Mouse (Mus musculus) regulatory T cell (primary cell): Measurements from ENCODE around the gene A230050P20Rik.

Experiments
- in situ Hi-C: fragments of 300-600 bp; cut with MboI, MseI; formaldehyde crosslinking; loops from one replicate; pipeline ENCODE4 v1.15.1; 2025; ENCODE audit warnings: high pct_unique_total_duplicates

Gene A230050P20Rik

DNA sequence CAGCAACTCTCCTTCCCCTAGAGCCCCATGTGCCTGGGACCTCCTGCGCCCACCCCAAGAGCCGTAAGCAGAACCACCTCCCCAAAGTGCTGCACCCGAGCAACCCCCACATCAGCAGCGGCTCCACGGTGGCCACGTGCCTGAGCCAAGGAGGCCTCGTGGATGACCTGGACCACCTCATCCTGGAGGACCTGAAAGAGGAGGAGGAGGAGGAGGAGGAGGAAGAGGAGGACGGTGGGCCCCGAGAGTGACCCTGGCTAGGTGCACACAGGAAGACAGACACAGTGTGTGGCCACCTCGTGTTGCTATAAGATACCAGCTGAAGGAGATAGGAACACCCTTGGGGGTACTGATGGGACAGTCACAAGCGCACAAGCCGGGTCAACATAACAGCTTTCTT is 5.1 kb downstream of the A230050P20Rik start:
- in situ Hi-C loops = no loop called here

DNA sequence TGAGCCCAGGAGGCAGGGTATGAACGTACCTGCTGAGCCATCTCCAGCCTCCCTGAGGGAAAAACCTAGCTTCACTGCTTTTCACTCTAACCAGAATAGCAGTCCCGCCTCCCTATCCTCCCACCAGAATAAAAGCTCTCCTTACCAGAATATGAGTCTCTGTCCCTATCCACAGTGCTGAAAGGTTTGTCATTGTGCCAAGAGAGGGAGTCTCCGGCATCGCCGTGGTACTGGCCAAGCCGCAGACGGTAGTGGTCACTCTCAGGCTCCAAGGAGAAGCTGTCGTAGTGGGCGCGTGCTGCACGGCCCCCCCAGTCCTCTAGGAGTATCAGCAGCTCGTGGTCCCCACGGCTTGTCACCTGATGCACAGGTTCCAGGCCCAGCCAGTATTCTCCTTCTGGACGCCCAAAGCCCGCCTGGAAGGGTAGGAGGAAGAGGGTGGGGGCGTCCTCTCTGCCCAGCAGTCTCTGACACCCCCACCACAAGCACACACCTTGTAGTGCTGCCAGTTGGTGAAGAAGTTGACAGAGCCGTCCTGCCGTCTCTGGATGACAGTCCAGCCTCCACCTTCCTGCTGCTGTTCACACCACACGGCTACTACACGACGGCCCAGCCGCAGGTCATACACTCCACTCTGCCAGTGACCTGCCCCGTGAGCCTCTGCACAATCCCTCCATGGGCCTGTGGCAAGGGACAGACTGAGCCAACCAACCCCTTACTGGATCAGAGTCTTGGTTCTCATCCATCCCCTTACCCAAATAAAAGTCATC is 6.8 kb downstream of the A230050P20Rik start:
- in situ Hi-C loops = no loop called here

GRCm38 (mm10) chr9:20876318-20877117 is 8.1 kb downstream of the A230050P20Rik start:
- in situ Hi-C loops = no loop called here

DNA sequence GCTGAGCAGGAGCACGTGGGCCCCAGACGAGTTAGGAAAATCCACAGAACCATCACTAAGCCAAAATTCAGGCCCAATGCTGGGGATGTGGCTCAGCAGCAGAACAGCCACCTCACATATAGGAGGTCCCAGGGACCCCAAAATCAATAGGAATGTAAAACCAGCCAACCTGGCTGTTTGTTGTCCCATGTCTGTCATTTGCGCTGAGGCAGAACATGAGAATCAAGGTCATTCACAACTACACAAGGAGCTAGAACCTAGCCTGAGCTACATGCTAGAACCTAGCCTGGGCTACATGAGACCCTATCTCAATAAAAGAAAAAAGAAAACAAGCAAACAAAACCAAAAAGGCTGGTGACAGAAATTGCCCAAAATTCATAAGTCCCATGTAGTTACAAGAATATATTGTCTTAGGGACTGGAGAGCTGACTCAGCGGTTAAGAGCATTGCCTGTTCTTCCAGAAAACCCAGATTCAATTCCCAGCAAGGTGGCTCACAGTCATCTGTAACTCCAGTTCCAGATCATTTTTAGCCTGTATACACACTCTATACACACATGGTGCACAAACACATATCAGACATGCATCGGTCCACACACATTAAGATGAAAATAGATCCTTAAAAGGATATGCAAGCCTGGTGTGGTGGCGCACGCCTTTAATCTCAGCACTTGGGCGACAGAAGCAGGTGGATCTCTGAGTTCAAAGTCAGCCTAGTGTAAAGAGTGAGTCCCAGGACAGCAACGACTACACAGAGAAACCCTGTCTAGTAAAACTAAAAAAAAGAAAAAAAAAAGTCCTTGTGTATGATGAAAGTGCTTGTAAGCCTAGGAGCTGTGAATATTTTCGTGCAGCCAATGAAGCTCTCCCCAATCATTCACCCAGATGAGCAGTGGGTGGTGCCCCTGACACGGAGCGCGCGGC is 8.9 kb downstream of the A230050P20Rik start:
- in situ Hi-C loops = no loop called here

- in situ Hi-C loops = no loop called here
Measured at GRCm38 (mm10) chr9:20878041-20878709, 9.7 kb downstream of the A230050P20Rik start.

- in situ Hi-C loops = no loop called here
Measured at GRCm38 (mm10) chr9:20878710-20879065, 10.2 kb downstream of the A230050P20Rik start.

DNA sequence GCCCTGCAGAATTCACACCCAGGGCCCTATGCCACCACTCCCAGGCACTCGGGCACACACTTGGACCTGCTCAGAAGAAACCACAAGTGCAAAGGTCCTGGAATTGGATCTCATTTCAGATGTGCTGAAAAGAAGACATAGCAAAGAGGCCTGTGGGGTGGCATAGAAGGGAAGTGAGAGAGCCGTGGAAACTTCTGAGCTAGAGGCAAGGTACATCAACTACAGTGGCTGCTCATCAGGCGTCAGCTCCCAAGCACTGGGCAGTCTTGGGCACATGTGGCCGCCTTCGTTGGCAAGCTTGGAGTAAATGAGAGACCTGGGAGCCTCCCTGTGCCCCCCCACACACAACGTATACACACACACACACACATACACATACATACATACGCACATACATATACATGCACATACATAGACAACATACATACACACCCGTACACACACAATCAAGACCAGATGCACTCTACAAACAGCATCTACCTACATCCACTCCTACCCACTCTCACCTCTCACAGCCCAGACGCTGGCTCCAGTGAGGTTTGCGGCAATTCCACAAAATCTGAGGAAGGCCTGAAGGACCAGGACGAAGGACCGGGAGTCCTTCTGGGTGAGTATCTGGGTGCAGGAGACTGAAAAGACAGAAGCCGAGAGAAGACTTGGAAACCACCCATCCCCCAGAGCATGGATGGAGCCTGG is 10.8 kb downstream of the A230050P20Rik start, which contains the start of gene Angptl6:
Gene Angptl6, minus strand, starts transcription at position 631 of the 696 bp plus-strand sequence.
- in situ Hi-C loops = no loop called here

- in situ Hi-C loops = no loop called here
Measured at GRCm38 (mm10) chr9:20886563-20886962, 18.1 kb downstream of the A230050P20Rik start.

GRCm38 (mm10) chr9:20887191-20887590 is 18.7 kb downstream of the A230050P20Rik start:
- in situ Hi-C loops = no loop called here

DNA sequence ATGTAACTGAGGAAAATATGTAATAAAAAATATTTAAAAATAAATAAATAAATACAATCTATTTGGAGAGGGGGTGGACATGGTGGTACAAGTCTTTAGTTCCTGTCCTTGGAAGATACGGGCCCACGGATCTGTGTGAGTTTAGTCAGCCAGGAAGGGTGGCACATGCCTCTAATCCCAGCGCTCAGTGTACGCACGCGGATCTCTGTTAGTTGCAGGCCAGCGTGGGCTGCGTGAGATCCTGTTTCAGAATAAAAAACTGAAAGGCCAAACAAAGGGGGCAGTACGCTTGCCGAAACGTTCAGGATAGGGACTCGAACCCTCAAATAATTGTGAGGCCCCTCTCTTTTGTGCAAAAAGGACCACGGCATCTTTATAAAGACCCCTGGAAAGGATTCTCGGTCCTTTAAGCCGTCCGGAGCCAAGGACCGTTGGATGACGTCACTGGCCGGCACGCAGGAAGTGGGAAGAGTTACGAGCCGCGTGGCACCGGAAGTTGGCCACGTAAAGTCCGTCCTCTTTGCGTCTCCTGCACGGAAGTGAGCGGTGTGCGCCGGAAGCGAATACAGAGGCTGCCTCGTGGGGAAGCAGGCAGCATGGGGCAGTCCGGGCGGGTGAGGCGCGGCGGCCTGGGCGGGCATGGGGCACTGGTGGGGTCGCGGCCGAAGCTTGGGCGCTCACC is 19.4 kb downstream of the A230050P20Rik start, which contains the start of gene Ppan:
Gene Ppan, plus strand, starts transcription at position 472 of the 682 bp plus-strand sequence.
- in situ Hi-C loops = no loop called here

- in situ Hi-C loops = no loop called here
Measured at GRCm38 (mm10) chr9:20888386-20888765, 19.9 kb downstream of the A230050P20Rik start.

GRCm38 (mm10) chr9:20889185-20890141 is 21.0 kb downstream of the A230050P20Rik start:
- in situ Hi-C loops = no loop called here

- in situ Hi-C loops = no loop called here
Measured at GRCm38 (mm10) chr9:20890411-20890810, 22.0 kb downstream of the A230050P20Rik start.

GRCm38 (mm10) chr9:20891339-20892103 is 23.1 kb downstream of the A230050P20Rik start:
- in situ Hi-C loops = no loop called here

DNA sequence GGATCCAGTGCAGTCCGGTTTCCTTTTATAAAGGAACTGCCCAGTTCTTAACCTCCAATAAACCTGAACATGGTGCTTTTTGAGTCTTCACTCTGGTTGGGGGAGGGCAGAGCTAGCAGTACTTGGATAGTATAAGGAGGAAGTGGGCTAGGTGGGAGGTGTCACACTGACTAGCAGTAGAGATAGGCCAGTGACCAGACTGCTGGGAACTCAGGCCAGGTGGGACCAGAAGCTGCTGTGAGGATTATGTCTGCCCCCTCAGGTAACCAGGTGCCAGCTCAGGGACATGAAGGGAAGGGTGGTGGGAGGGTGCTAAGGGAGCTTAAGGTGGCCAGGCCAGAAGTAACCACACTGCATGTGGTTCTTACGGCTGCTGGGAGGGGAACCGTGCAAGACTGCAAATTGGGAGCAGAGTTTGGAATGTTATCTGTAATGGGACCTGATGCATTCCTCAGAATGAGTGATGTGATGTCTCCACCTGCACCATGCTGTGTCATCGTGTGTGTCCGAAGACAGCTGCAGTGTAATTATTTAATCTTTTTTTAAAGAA is 23.7 kb downstream of the A230050P20Rik start:
- in situ Hi-C loops = no loop called here

DNA sequence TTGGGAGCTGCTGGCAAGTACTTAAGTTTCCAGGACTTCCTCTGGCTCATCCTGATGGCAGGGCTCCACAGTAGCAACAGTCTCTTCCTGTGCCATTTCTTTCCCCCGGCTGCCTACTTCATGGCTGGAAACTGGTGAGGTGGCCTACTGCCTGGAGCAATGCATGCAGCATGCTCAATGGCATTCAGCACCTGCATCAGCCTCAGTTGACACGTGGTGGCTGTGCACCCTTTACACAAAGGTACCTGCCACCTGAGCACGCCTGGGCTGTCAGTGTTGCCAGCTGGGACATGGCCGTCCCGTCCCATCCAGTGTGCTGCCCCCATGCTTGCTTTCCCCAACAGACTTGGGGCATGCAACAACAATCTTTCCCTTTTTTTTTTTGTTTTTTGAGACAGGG is 24.6 kb downstream of the A230050P20Rik start:
- in situ Hi-C loops = no loop called here

DNA sequence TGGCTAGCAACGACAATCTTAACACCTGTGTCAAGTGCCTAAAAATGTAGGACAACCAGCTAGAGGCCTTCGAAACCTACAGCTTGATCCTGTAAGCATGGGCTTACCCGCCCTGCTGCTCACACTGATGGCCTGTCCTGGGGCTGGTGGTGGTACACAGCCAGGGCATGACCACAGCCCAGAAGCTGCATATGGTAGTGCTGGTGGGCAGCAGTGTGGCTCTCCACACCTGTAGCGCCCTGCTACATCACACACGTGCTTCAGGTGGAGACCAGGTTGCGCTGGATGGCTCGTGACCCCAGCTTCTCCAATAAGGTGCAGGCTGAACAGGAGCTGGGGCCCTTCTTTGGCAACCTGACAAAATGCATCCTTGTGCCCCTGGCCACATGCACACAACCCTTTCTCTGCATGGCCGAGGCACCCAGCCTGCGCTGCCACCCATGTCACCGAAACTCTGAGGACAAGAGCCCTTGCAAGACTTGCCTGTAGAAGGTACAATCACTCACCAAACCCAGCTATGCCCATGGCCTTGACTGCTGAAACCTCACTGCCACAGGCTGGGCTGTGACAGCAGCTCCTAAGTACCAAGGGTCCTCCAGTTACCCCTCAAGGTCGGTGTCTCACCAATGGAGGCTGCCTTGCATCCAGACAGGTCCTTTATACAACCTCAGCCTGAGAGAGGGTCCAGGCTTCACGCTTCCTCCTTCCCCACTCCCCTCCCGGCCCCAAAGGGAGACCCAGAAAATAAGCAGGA is 25.3 kb downstream of the A230050P20Rik start:
- in situ Hi-C loops = no loop called here
